Mouse (Mus musculus) cerebellum, adult 2 months (tissue): Measurements from ENCODE around the gene Ggps1. TPM values are rescaled to one million over a fixed set of nuclear protein-coding genes. Genes with fewer than 3 reads are reported as not detected.

Experiments
- DNase-seq, 2 experiments: peaks; one replicate each; pipeline ENCODE4 v3.0.0; 2021
- H3K27ac ChIP-seq: fragments of 200-500 bp; 2 replicates; pipeline ENCODE4 v1.5.1; 2012; ENCODE audit warnings: low read length, control low read depth, inconsistent platforms; ENCODE audit not compliant: insufficient read depth
- H3K27me3 ChIP-seq: fragments of 200-500 bp; 2 replicates; pipeline ENCODE4 v1.6.1; 2012; ENCODE audit warnings: inconsistent platforms, mild to moderate bottlenecking, low read length, moderate library complexity; ENCODE audit not compliant: control insufficient read depth, insufficient read depth
- H3K4me1 ChIP-seq: fragments of 200-500 bp; 2 replicates; pipeline ENCODE4 v1.6.1; 2011; ENCODE audit warnings: low read length; ENCODE audit not compliant: control insufficient read depth, insufficient read depth
- H3K4me3 ChIP-seq: fragments of 200-500 bp; replicated peaks from 2 replicates; pipeline ENCODE3; 2011; ENCODE audit warnings: mild to moderate bottlenecking, low read depth, low read length, control low read depth; ENCODE audit not compliant: insufficient read depth
- CTCF ChIP-seq: fragments of 200-500 bp; IDR thresholded peaks from 2 replicates; pipeline ENCODE4 v1.5.1; 2011; ENCODE audit warnings: low read depth, mild to moderate bottlenecking, control low read depth, low read length, moderate library complexity, borderline replicate concordance; ENCODE audit not compliant: insufficient read depth
- POLR2A ChIP-seq: fragments of 200-500 bp; IDR thresholded peaks from 2 replicates; pipeline ENCODE4 v1.6.1; 2011; ENCODE audit warnings: low read length, control low read depth, borderline replicate concordance; ENCODE audit not compliant: insufficient read depth
- WGBS: fragments of 180-500 bp; shearing (Covaris S2); methylation state at CpG from one replicate; pipeline ENCODE4 v1.1.7; 2018; 5-methylcytosine and 5-hydroxymethylcytosine counted together
- polyA plus RNA-seq: library from polyadenylated mRNA; depleted of rRNA; stranded (reverse); fragments of >200 nt; gene quantifications from 2 replicates; pipeline ENCODE4 v1.2.3, GENCODE M21; 2012; rRNA removed

Ggps1 gene
- 57.1 and 60.1 TPM in 2 replicates for polyA plus RNA-seq

DNA sequence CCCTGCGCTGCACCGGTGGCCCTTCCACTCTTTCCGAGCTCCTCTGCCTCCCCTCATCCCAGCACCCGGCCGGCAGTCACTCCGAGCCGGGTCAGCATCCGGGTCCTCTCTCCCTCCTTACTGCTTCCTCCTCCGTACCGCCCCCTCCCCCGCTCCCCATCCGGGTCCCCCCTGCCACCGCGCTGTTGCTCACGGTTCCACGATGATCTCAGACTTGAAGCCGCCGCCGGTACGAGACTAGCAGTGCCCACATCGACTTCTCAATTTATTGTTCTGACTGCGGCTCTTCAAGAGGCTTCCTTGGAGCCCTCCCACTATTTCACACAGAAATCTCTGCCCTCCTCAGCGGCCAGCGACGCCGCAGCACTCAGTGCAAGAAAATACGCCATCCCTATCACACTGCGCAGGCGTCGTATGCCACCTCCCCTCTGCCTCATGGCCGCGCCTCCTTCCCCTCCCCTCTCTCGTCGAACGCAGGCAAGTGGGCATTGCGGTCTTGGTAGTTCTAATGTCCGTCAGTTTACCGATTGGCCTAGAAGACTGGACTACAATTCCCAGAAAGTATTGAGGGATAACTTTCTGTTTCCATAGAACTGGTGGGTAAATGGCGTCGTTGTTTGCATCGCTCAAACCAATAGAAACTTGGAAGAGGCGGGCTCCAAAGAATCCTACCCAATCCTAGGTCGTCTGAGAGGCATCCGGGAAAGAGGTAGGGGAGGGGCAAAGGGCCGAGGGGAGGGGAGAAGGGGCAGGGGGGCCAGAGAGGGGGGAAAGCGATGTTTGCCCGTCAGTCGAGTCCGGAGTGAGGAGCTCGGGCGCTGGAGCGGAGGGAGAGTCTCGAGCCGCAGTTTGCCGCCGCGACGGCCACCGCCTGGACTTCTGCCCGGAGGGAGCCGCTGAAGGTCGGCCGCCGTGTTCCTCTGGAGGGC is at the start of gene Ggps1, which contains the start of gene Arid4b:
TSS of gene Ggps1 (minus strand) at position 476 of the 929 bp plus-strand sequence.
TSS of gene Arid4b (plus strand) at position 220 of the 929 bp plus-strand sequence.
- H3K27me3 ChIP-seq, result no peaks in the 10 kb centered on the region
- peak within 1 kb of the TSS; percentile 87 for H3K27ac ChIP-seq
- H3K4me3 ChIP-seq, result peak within 1 kb of the TSS; percentile 74
- no peak for TF ChIP-seq CTCF
- peak; percentile 97 for TF ChIP-seq POLR2A
- WGBS, result under 1% methylated on average over 63 of the region's 64 CpGs
- peak; percentile 96 to 99 for DNase-seq
- H3K4me1 ChIP-seq, result peaks cover 4% of the 10 kb centered on the region; the same call in 1 of the 2 replicates

DNA sequence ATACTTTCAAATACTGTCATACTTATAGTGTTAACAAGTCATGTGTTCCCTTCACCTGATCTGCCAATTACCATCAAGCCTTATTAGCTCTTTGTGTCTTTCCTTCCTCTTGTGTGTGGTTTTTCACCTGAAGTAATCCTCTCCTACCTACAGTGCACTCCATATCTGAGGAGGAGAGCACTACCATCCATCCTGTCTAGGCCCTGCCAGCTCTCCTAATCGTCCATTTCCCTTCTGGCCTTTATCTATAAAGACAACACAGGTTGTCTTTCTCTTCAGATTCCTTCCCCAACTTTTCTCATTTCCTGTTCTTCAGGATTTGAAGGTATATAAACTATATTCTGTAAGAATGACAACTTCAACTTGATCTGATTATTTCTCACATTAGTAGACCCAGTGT is 47.9 kb upstream of the Ggps1 start:
- peaks cover 9% of the 10 kb centered on the region for H3K4me1 ChIP-seq
- WGBS, result 6% methylated on average over 1 of the region's 1 CpGs
- H3K27ac ChIP-seq, result no peak overlapping the region
- DNase-seq, result no peak
- no peaks in the 10 kb centered on the region for H3K27me3 ChIP-seq
- TF ChIP-seq POLR2A, result no peak
- no peak for TF ChIP-seq CTCF
- H3K4me3 ChIP-seq, result no peak overlapping the region

DNA sequence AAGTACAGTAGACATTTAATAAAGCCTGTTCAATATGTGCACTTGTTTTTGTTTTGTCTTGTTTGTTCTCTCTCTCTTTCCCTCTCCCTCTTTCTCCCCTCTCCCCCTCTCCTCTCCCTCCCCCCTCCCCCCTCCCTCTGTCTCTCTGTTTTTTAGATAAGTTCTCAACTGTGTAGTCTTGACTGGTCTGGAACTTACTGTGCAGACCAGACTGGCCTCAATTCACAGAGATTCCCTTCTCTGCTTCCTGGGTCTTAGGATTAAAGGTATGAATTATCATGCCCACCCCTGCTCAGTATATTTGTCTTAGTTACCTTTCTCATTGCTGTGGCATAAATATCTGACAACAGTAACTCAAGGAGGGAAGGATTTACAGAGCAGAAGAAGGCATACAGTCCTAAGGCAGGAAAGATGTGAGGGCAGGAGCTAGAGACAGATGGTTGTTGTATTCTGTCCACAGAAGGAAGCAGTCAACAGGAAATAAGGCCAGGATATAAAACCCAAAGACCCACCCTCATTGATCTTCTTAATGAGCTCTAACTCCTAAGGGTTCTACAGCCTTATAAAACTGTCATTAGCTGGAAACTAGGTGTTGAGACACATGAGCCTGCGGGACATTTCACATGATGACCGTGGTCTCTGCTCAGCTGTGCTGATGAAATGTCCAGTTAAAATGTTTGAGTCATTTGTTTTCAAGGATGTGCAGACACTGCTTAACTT is 47.0 kb upstream of the Ggps1 start:
- no peaks in the 10 kb centered on the region for H3K27me3 ChIP-seq
- H3K27ac ChIP-seq, result no peak overlapping the region
- no peak for DNase-seq
- peaks cover 7% of the 10 kb centered on the region for H3K4me1 ChIP-seq
- H3K4me3 ChIP-seq, result no peak overlapping the region
- TF ChIP-seq POLR2A (no peak), CTCF (no peak)
- 93% methylated on average over 2 of the region's 2 CpGs for WGBS

DNA sequence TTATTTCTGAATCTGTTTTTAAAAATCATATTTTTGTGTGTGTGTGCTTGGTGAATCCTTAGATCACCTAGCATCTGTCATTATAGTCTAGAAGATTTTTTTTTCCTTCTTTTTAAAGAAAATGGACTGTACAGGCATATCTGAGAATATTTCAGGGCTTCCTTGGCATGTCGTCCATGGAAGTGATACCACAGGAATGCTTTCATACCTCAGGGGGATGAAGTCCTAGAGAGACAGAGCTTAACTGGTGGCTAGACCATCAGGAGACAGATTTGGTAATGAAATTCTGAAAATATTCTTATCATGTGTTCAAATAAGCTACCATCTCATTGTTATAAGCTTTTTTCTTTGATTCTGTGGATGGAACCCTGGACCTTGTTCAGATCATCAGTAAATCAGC is 39.7 kb upstream of the Ggps1 start:
- no peak for DNase-seq
- Histone ChIP-seq H3K27ac (no peak overlapping the region), H3K4me3 (no peak overlapping the region), H3K4me1 (no peaks in the 10 kb centered on the region), H3K27me3 (no peaks in the 10 kb centered on the region)
- WGBS, result 45% methylated on average over 1 of the region's 1 CpGs
- TF ChIP-seq CTCF, result no peak
- TF ChIP-seq POLR2A, result no peak

DNA sequence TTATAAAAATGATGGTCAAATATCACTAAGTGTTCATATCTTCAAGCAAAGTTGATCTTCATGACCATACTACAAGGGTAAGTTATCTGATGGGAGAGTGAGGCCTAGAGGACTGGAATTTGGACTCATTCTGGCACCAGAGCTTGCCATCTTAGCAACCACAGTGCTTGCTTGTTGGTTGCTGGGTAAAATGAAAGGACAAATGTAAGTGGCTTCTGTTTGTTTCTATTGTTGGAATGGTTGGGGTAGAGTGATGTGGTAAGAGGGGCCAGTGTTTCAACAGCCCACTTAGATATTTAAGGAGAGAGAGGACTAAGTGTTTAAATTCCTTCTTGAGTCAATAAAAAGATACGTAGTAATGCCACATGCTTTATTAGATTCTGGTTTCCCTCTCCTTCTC is 25.4 kb upstream of the Ggps1 start:
- no peak overlapping the region for H3K4me3 ChIP-seq
- TF ChIP-seq CTCF (no peak), POLR2A (no peak)
- no peak overlapping the region for H3K27ac ChIP-seq
- H3K4me1 ChIP-seq, result no peaks in the 10 kb centered on the region; the same call in 1 of the 2 replicates
- no peak for DNase-seq
- 85% methylated on average over 1 of the region's 1 CpGs for WGBS
- H3K27me3 ChIP-seq, result no peaks in the 10 kb centered on the region

DNA sequence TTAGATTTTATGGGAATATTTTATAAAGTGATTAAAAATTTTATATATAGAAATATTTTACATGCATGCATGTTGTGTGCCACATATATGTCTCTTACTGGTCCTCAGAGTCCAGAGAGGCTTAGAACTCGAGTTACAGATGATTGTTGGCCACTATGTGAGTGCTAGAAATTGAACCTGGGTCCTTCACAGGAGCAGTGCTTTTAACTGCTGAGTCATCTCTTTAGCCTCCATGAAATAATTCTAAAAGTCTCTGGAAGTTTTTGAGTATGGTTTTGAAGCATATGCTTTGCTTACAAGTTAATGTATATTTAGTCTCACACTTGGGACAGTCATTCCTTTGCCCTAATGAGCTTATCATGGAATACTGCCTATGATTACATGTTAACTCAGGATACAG is 12.0 kb upstream of the Ggps1 start:
- TF ChIP-seq CTCF, result no peak
- no peak for TF ChIP-seq POLR2A
- H3K27ac ChIP-seq, result no peak overlapping the region
- WGBS, result 83% methylated on average over 1 of the region's 1 CpGs
- no peaks in the 10 kb centered on the region for H3K27me3 ChIP-seq
- no peaks in the 10 kb centered on the region for H3K4me1 ChIP-seq
- H3K4me3 ChIP-seq, result no peak overlapping the region
- no peak for DNase-seq

DNA sequence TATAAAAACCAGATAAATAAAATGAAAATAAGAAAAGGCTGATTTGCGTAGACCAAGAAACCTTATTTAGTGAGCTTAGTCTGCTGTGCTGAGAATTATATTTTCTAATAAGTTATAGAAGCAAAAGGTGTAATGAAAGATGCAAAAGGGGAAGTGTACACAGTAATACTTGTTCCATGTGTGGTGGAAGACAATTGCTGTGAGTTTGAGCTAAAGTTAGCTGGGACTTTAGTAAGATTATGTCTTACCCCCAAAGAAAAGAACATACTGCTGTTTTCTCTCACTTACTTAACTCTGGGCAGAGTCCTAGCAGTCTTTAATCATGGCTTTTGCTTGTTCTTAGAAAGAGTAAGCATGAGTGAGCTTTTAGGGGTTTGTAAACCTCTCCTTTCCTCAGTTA is 11.1 kb upstream of the Ggps1 start:
- TF ChIP-seq POLR2A, result no peak
- no peak for TF ChIP-seq CTCF
- 92% methylated on average over 1 of the region's 1 CpGs for WGBS
- H3K4me3 ChIP-seq, result no peak overlapping the region

More for the DNA sequence above, 11.1 kb upstream of the Ggps1 start:
- DNase-seq, result no peak
- no peak overlapping the region for H3K27ac ChIP-seq
- no peaks in the 10 kb centered on the region for H3K4me1 ChIP-seq
- H3K27me3 ChIP-seq, result no peaks in the 10 kb centered on the region
